Mouse (Mus musculus) myocyte (in vitro differentiated cells): ENCODE data around the gene Eif3l.

Experiments
- CEBPB ChIP-seq: IDR thresholded peaks from 2 replicates; pipeline ENCODE4 v1.6.1; 2011; ENCODE audit warnings: mild to moderate bottlenecking, moderate library complexity; ENCODE audit not compliant: poor library complexity, insufficient read depth, severe bottlenecking
- E2F4 ChIP-seq: IDR thresholded peaks from one replicate; pipeline ENCODE4 v1.6.1; 2011; ENCODE audit warnings: mild to moderate bottlenecking, control low read depth, moderate library complexity; ENCODE audit not compliant: insufficient read depth
- MAX ChIP-seq: IDR thresholded peaks from one replicate; pipeline ENCODE4 v1.6.1; 2011; ENCODE audit warnings: low read depth, mild to moderate bottlenecking, control low read depth
- MYOD1 ChIP-seq, 3 experiments: IDR thresholded peaks; one replicate each; pipeline ENCODE4 v1.6.1; 2011; ENCODE audit warnings: control low read depth in 2 of 3, low read depth in 2 of 3, mild to moderate bottlenecking in 2 of 3, moderate library complexity in 1 of 3; ENCODE audit not compliant: insufficient read length in 2 of 3, control insufficient read depth in 1 of 3
- POLR2A ChIP-seq: IDR thresholded peaks from one replicate; pipeline ENCODE4 v1.6.1; 2011; ENCODE audit warnings: low read depth, mild to moderate bottlenecking, control low read depth, moderate library complexity; ENCODE audit not compliant: insufficient read length
- POLR2AphosphoS2 ChIP-seq: IDR thresholded peaks from one replicate; pipeline ENCODE4 v1.6.1; 2011; ENCODE audit warnings: low read depth, control low read depth; ENCODE audit not compliant: insufficient read length
- SRF ChIP-seq: IDR thresholded peaks from one replicate; pipeline ENCODE4 v1.6.1; 2011; ENCODE audit warnings: low read depth; ENCODE audit not compliant: control insufficient read depth, insufficient read length
- TCF12 ChIP-seq: IDR thresholded peaks from one replicate; pipeline ENCODE4 v1.6.1; 2011; ENCODE audit warnings: mild to moderate bottlenecking, control low read depth; ENCODE audit not compliant: poor library complexity, insufficient read depth, severe bottlenecking
- USF1 ChIP-seq: IDR thresholded peaks from one replicate; pipeline ENCODE4 v1.6.1; 2011; ENCODE audit warnings: low read depth, mild to moderate bottlenecking, control low read depth, moderate library complexity

DNA sequence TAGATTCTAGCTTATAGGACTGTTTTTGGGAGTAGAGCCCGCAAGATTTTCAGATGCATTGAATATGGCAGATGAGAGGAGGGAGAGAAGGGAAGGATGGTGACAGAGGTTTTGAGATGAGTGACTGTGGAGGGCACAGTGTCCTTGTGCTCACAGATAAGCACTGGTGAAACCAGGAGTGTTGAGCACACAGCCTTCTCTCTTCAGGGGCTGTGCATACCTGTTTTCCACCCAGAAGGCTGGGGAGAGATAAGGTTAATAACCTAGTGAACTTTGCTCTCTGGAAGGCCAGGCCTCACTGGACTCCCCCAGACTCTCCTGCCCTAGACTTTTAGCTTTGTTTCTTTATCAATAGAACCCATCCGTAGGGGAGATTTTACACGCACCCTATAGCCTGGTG, 6.6 kb upstream of the Eif3l start:
- TF ChIP-seq MAX (no peak), POLR2A (no peak), CEBPB (no peak), SRF (no peak), TCF12 (no peak), MYOD1 (IDR thresholded peaks at IDR 0.05; ENCODE audit: control insufficient read depth in 1 of 3, insufficient read length in 2 of 3, low read depth in 2 of 3) (no peak), USF1 (no peak), E2F4 (no peak), POLR2AphosphoS2 (no peak)
